Mouse (Mus musculus) heart, postnatal 0 days (tissue): ENCODE data around the gene Gatd1.

ENCODE experiments used
- CTCF ChIP-seq: IDR thresholded peaks from 2 replicates; pipeline ENCODE4 v1.5.1; 2016; ENCODE audit warnings: antibody characterized with exemption, control low read depth, low read depth
- EP300 ChIP-seq: IDR thresholded peaks from 2 replicates; pipeline ENCODE4 v1.6.1; 2016; ENCODE audit warnings: antibody characterized with exemption, low read depth

- TF ChIP-seq CTCF: no peak
- TF ChIP-seq EP300: no peak
Measured at GRCm38 (mm10) chr7:141435129-141435855, 21.4 kb upstream of the Gatd1 start.
